Mouse (Mus musculus) right cerebral cortex, postnatal 36 days (tissue): ENCODE measurements around the gene Slc6a2.

Experiments used
- DNase-seq, 2 experiments: peaks; one replicate each; pipeline ENCODE4 v3.0.0; 2022; ENCODE audit warnings: low spot score in 2 of 2, mixed read lengths in 1 of 2

Slc6a2 gene

DNA sequence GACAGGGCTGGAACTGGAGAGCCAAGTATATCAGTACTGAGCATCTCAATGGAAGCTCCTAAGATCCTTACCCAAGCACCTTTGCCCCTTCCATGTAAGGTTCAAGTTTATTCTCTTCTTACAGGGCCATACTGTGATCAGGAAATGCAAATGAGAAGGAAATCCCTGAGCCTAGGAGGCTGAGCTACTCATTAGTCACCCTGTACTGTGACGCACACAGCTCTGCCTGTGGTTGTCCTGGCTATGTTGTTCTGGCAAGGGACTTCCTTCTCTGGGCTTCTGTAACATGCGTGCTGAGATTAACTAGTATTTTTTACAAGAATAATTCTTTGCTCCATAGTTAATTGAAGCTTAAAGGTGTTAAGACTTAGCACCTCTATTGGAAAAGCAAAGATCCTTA, 70.8 kb downstream of the Slc6a2 start:
- DNase-seq = no peak

DNA sequence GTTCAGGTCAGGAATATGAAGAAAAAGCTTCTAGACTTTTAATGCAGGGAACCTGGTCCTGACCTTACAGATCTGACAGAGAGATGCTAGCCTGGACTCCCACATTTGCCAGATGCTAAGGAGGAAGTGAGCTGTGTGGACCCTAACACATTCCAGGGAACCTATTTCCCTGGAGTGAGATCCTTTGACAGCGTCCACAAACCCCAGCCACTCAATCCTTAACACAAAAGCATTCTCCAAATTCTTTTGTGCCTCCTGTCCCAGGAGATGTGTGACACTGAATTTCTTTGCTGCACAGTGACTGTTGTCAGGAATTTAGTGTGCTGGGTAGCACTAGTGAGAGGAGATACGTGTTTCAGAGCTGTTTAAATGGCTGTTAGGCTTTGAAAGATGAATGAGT, 79.0 kb downstream of the Slc6a2 start:
- no peak for DNase-seq

GRCm38 (mm10) chr8:93040256-93040655, 80.4 kb downstream of the Slc6a2 start:
- peak; percentile 9 to 25 for DNase-seq

DNA sequence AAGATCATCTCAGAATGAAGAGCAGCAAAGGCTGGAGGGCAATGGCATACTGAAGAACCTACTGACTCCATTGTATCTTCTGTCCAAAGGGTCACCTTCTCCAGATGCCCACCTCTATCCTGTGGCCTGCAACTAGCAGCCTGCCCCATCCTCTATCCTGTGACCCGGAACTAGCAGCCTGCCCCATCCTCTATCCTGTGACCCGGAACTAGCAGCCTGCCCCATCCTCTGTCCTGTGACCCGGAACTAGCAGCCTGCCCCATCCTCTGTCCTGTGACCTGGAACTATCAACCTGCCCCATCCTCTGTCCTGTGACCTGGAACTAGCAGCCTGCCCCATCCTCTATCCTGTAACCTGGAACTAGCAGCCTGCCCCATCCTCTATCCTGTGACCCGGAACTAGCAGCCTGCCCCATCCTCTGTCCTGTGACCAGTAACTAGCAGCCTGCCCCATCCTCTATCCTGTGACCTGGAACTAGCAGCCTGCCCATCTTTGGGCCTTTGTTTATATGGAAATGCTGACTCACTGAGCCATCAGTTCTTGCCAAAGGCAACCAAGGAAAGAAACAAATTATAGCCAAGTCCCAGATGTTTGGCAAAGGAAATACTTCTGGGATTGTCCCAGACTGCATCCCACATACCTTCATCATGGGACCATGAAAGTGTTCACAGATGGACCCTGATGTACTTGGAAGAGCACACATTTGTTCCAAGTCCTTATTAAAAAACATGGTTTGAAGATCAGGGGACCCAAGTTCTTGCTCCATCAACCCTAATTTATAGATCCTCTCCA, 81.1 kb downstream of the Slc6a2 start:
- DNase-seq = no peak

- no peak for DNase-seq
Measured at GRCm38 (mm10) chr8:93043083-93043482, 83.2 kb downstream of the Slc6a2 start.

GRCm38 (mm10) chr8:93048092-93048491, 88.2 kb downstream of the Slc6a2 start, which contains the start of gene Ces1a:
Ces1a (minus strand) TSS chr8:93048192.
- DNase-seq = no peak

- peak in 1 of 2 experiments; percentile 23 for DNase-seq
Measured at GRCm38 (mm10) chr8:93048510-93049416, 88.9 kb downstream of the Slc6a2 start.
